Mouse (Mus musculus) ZHBTc4 (cell line): Measurements from ENCODE around the gene Trappc13.
A peak's percentile ranks its signal among the peaks of the same experiment; 100 is the strongest.

Source experiments
- DNase-seq: peaks from one replicate; pipeline ENCODE4 v3.0.0-alpha.2; 2011; ENCODE audit warnings: low read depth, low spot score

Trappc13 gene

GRCm38 (mm10) chr13:104114827-104115226 lies 63.4 kb downstream of the Trappc13 start:
- no peak for DNase-seq

- peak; percentile 73 for DNase-seq
These were observed 64.5 kb downstream of the Trappc13 start for GRCm38 (mm10) chr13:104113782-104114181.

GRCm38 (mm10) chr13:104112266-104112900 lies 65.9 kb downstream of the Trappc13 start:
- DNase-seq, result no peak

- no peak for DNase-seq
These were observed 67.7 kb downstream of the Trappc13 start for GRCm38 (mm10) chr13:104110526-104110925.

- peak; percentile 72 for DNase-seq
These were observed 68.3 kb downstream of the Trappc13 start for GRCm38 (mm10) chr13:104109816-104110521.

- peak; percentile 94 for DNase-seq
These were observed 68.9 kb downstream of the Trappc13 start, which contains the start of the genes Nln and Sgtb for GRCm38 (mm10) chr13:104109288-104109815. Gene Nln, minus strand, starts transcription at chr13:104109614. Gene Sgtb, plus strand, starts transcription at chr13:104109741.

- DNase-seq, result no peak
These were observed 69.5 kb downstream of the Trappc13 start for GRCm38 (mm10) chr13:104108651-104109287.

GRCm38 (mm10) chr13:104101606-104102235 lies 76.5 kb downstream of the Trappc13 start:
- no peak for DNase-seq

- DNase-seq, result peak; percentile 43
These were observed 77.9 kb downstream of the Trappc13 start for GRCm38 (mm10) chr13:104100416-104100815.

- no peak for DNase-seq
These were observed 81.1 kb downstream of the Trappc13 start for GRCm38 (mm10) chr13:104097190-104097589.

- DNase-seq, result no peak
These were observed 82.3 kb downstream of the Trappc13 start for GRCm38 (mm10) chr13:104095955-104096354.

GRCm38 (mm10) chr13:104094531-104095385 lies 83.5 kb downstream of the Trappc13 start:
- DNase-seq, result peak; percentile 61
